Mouse (Mus musculus) limb, embryonic 12.5 days (tissue): ENCODE measurements around the gene Cd80. TPM values are rescaled to one million over a fixed set of nuclear protein-coding genes. Genes with fewer than 3 reads are reported as not detected.

Experiments
- polyA plus RNA-seq: library from polyadenylated mRNA; unstranded; fragments of >200 nt; fragmentation: Nextera tagmentation; extraction: Ambion mirVana; gene quantifications from 2 replicates; pipeline ENCODE4 v1.2.1, GENCODE M21; 2016

Cd80 gene
- polyA plus RNA-seq, 1 experiment from 2014 or later: 0.41 TPM

Other genes with a start within 250 kb of the Cd80 start
- gene Nr1i2, start 160.7 kb upstream of the Cd80 start, polyA plus RNA-seq: not detected in 2 replicates
- 0.06 and 0.12 TPM in 2 replicates for gene Maats1, start 113.4 kb upstream of the Cd80 start, polyA plus RNA-seq
- gene Cox17, start 108.6 kb upstream of the Cd80 start, polyA plus RNA-seq: 114 and 117 TPM in 2 replicates
- gene Gm21987, start 108.5 kb upstream of the Cd80 start, polyA plus RNA-seq: not detected in 2 replicates
- gene Popdc2, start 93.4 kb upstream of the Cd80 start, polyA plus RNA-seq: 0.70 and 1.9 TPM in 2 replicates
- 0.10 and 0.31 TPM in 2 replicates for gene Pla1a, start 22.4 kb upstream of the Cd80 start, polyA plus RNA-seq
- gene Adprh, start 2.9 kb upstream of the Cd80 start, polyA plus RNA-seq: 142 and 147 TPM in 2 replicates
- gene Timmdc1, start 67.1 kb downstream of the Cd80 start, polyA plus RNA-seq: 27.4 and 30.8 TPM in 2 replicates
- 81.1 and 86.5 TPM in 2 replicates for gene Poglut1, start 94.7 kb downstream of the Cd80 start, polyA plus RNA-seq
- gene Tmem39a, start 103.1 kb downstream of the Cd80 start, polyA plus RNA-seq: 105 and 126 TPM in 2 replicates